22 mouse cellular contexts compared by ENCODE assay signal in the genomic region with DNA sequence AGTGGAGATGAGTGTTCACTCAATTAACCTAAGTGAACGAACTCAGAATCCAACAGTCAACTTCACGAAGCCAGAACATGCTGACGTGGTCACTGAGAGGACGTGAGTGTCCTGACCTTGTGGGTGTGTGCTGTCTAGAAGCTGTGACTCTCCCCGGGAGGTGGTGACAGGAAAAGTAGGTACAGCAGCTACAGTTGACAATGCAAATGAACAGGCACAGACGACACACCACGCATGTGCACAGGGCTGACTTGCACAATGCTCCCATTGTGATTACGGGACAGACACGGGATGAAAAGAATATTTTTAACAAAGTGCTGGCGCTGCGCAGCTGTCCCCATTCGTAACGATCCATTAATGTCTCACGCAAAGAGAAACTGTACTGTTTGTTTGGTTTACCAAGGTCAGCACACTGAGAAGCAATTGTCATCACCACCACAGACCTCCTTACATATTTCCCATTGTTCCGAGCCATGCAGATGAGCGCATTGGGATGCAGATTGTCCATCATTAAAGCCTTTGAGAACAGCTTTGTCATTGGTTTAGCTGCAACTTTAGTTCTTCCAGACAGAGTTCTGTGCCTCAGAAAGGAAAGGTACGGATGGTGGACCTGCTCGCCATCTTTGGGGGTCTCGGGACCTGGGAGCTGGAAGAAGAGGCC. TPM values are rescaled to one million over a fixed set of nuclear protein-coding genes. Genes with fewer than 3 reads are reported as not detected.
"Had no signal": no experiment of that assay in that cellular context is flagged by ENCODE, and none has a peak within 500 bp of the region (broad histone marks: within the 10 kb centered on the region; RNA-seq: fewer than 3 reads in every experiment).

No protein-coding gene starts in this region.

RNA-seq across cellular contexts. Expression of a gene that starts 6.6 kb away (rescaled TPM):
- total RNA-seq: layer of hippocampus, adult 8-10 months; layer of hippocampus, postnatal 10 days; layer of hippocampus, postnatal 36 days; left cerebral cortex, adult 2 months; left cerebral cortex, postnatal 10 days; left cerebral cortex, postnatal 36 days; liver, adult 2 months; megakaryocyte progenitor cell, adult 5-6 weeks; megakaryocyte-erythroid progenitor cell, adult 5-6 weeks; monocyte, adult 5-6 weeks had no signal
- polyA plus RNA-seq: limb, embryonic 11.5 days; limb, embryonic 14.5 days; liver, adult 2 months; liver, embryonic 13.5 days; liver, embryonic 16.5 days; lung, adult 2 months; lung, embryonic 16.5 days; midbrain, embryonic 11.5 days; midbrain, embryonic 16.5 days; myocyte; stomach, embryonic 14.5 days; stomach, postnatal 0 days; thymus, adult 2 months had no signal
